Mouse (Mus musculus) fat pad, adult 2 months (tissue): ENCODE measurements around the gene Ninj2.
"Not testable (repeated sequence)": the region's sequence is repeated elsewhere in the genome, so short reads cannot be mapped to it uniquely, and the experiment has no call there.

Source experiments
- DNase-seq: peaks from one replicate; pipeline ENCODE4 v3.0.0-alpha.2; 2011; ENCODE audit warnings: low read depth, low spot score; ENCODE audit errors: extremely low read depth

Gene Ninj2

DNA sequence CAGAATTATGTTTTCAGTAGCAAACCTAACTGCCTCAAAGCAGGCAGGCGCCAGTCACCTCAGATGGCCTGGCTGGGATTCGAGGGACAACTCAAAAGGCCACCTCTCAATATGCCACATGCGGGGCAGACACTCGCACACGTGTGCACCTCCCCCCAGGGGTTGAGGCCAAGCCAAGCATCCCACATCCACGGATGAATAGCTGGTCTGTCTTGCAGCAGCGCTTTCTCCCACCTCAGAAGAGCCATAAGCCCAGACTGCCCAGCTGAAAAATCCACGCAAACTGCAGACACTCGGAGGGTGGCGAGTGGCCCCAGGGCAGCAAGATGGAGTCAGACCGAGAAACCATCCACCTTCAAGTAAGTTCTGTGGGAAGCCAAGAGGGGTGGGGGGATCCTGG lies at the start of gene Ninj2:
Gene Ninj2, plus strand, starts transcription at position 251 of the 400 bp plus-strand sequence.
- DNase-seq: no peak

- DNase-seq: no peak
These were observed 47.7 kb upstream of the Ninj2 start for GRCm38 (mm10) chr6:120045406-120045805.

- DNase-seq: no peak
These were observed 45.4 kb upstream of the Ninj2 start for GRCm38 (mm10) chr6:120047705-120048292.

- no peak for DNase-seq
These were observed 38.7 kb upstream of the Ninj2 start for GRCm38 (mm10) chr6:120054412-120054811.

DNA sequence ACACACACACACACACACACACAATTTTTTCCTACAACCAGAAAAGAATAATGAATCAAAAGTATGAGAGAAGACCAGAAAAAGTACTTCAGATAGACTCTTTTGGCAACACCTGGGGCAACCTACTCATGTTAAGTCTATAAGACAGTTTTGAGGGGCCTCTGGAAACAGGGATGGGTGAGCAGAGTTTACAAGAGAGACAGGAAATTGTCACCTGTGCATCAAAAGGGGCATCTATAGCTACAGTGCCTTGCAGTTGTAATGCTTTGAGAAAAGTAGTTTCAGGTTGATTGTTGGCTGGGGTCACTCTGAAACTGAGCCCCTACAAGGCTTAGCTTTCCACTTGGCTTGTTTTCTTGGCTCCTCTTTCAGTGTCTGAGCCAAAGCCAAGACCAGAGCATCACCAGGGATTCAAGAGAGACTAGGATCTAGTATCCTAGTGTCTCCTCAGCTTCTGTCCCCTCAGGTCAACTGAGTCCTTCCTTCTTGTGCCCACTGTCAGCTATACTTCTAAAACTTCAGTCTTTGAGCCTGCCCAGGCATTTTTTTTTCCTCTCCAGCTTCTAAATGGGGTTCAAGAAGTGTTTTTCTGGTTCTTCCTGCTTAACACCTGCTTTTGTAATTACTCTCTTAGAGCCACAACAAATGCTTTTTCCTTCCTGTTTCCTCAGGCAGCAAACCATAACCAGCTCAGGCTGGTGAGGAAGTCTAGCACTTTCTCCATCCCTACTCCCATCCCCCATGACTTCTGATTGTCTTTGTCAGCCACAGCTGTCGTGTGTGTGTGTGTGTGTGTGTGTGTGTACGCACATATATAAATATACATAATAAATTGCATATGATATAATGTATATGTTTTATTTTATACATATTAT lies 37.2 kb upstream of the Ninj2 start:
- no peak for DNase-seq

GRCm38 (mm10) chr6:120062934-120063333 lies 30.2 kb upstream of the Ninj2 start:
- DNase-seq: no peak

DNA sequence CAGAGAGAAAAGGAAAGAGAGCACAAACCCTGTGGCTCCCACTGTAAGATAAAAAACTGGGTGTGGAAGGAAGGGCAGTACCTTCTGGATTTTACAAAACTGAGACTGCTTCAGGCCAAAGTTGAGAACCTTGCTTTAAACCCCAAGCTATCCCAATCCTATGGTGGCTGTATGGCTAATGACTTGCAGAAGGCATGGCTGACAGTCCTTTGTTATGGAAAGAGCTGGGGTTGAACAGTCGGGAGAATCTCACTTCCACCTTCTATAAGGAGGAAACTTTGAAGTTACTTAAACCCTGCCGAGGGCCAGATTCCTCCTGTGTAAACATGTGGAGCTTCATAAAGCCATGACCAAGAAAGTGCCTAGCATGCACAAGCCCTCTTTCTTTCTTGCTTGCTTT lies 28.5 kb upstream of the Ninj2 start:
- no peak for DNase-seq

GRCm38 (mm10) chr6:120065552-120066177 lies 27.5 kb upstream of the Ninj2 start:
- DNase-seq: no peak

DNA sequence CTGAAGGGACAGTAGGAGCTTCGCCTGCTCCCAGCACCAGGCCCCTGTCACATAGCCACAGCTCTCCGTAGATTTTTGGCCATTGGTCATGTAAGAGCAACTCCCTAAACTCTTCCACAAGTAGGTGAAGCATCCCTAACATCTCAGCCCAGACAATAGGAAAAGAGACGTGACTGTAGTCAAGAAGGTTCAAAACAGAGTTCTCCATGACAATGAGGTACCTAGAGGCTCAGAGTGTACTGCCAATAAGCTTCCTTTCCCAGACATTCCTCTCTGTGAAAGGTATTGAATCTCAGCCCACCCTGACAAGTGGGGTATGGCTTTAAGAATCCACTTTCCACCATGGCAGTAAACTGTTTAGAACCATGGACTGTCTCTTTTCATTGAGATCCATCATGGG lies 23.6 kb upstream of the Ninj2 start:
- no peak for DNase-seq

DNA sequence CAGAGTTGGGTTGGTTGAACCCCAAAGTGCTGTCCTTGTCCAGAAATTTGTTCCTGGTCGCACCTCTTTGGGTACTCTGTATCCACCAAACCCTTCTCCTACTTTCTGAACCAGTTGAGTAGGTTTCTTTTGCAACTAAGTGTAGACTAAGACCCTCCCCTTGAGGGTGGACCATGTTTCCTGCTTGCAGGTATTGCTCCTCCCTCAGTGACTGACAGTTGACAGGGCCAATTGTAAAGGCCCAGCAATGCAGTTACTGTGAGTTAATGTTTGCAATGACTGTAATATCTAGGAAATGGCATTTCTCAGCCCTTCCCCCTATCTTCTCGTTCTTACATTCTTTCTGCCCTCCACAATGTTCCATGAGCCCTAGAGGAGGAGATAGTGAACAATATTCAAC lies 20.5 kb upstream of the Ninj2 start:
- peak; percentile 46 for DNase-seq

GRCm38 (mm10) chr6:120076619-120077450 lies 16.3 kb upstream of the Ninj2 start:
- DNase-seq: no peak

DNA sequence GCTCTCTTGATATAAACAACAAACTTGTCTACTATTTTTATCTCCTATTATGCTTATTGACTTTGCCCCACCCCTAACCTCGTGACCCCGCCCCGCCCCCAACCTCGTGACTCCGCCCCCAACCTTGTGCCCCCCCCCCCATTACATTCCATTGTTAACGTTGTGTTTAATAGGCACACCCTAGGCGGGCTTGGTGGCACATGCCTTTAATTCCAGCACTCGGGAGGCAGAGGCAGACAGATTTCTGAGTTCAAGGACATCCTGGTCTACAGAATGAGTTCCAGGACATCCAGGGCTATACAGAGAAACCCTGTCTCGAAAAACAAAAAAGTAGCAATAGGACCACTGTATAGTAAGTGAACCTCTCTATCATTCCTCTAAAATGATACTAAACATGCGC lies 13.6 kb upstream of the Ninj2 start:
- no peak for DNase-seq

- DNase-seq: no peak
These were observed 11.6 kb upstream of the Ninj2 start for GRCm38 (mm10) chr6:120081516-120081915.

GRCm38 (mm10) chr6:120082251-120082950 lies 10.7 kb upstream of the Ninj2 start:
- DNase-seq: no peak

- DNase-seq: no peak
These were observed 10.2 kb upstream of the Ninj2 start for GRCm38 (mm10) chr6:120082951-120083411.

GRCm38 (mm10) chr6:120083442-120083841 lies 9.7 kb upstream of the Ninj2 start:
- DNase-seq: no peak

DNA sequence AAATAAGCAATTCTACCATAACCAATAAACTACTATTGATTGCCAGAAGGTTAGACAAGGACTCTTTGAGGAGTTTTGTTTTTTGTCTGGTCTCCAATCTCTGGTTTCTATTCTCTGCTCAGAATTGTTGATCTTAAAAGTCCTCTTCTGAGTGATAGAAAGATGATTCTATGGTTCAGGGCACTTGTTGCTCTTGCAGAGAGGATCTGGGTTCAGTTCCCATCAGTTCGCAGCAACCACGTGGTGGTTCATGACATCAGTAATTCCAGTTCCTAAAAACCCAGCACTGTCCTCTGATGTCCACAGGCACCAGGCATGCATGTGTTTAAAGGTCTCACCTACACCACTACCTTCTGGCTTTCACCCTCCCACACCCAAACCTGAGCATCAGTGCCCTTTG lies 8.2 kb upstream of the Ninj2 start:
- DNase-seq: no peak

GRCm38 (mm10) chr6:120085832-120086231 lies 7.3 kb upstream of the Ninj2 start:
- no peak for DNase-seq

DNA sequence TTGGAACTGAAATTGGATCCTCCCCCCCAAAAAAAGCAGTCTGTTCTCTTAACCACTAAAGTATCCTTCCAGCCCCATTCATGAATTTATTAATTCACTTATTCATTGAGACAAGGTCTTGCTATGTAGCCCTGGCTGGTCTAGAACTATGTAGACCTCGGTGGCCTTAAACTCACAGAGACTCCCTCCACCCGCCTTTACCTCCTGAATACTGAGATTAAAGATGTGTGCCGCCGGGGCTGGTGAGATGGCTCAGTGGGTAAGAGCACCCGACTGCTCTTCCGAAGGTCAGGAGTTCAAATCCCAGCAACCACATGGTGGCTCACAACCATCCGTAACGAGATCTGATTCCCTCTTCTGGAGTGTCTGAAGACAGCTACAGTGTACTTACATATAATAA lies 6.1 kb upstream of the Ninj2 start:
- DNase-seq: not testable (repeated sequence)

- no peak for DNase-seq
These were observed 2.4 kb upstream of the Ninj2 start for GRCm38 (mm10) chr6:120090712-120091248.
